Mouse (Mus musculus) liver, embryonic 14.5 days (tissue): ENCODE results near the gene Clca1.

Source experiments
- CTCF ChIP-seq: IDR thresholded peaks from 2 replicates; pipeline ENCODE4 v1.5.1; 2016; ENCODE audit warnings: antibody characterized with exemption, low read depth, control low read depth
- EP300 ChIP-seq: IDR thresholded peaks from 2 replicates; pipeline ENCODE4 v1.6.1; 2016; ENCODE audit warnings: antibody characterized with exemption, low read depth

- TF ChIP-seq CTCF: no peak
- TF ChIP-seq EP300: no peak
Measured at GRCm38 (mm10) chr3:145038813-145039212, 6.2 kb upstream of the Clca1 start.
